Mouse (Mus musculus) C2C12 (cell line): ENCODE results near the gene Pard3b. TPM values are rescaled to one million over a fixed set of nuclear protein-coding genes. Genes with fewer than 3 reads are reported as not detected.

Experiments
- H3K27me3 ChIP-seq: one replicate; pipeline ENCODE4 v1.6.1; 2011; ENCODE audit not compliant: control insufficient read depth, insufficient read depth, insufficient read length
- H3K36me3 ChIP-seq: one replicate; pipeline ENCODE4 v1.6.1; 2011; ENCODE audit not compliant: control insufficient read depth, insufficient read depth
- H3K4me3 ChIP-seq: one replicate; pipeline ENCODE4 v1.5.1; 2011; ENCODE audit warnings: mild to moderate bottlenecking, control low read depth; ENCODE audit not compliant: poor library complexity, insufficient read depth, severe bottlenecking
- H3K79me2 ChIP-seq: one replicate; pipeline ENCODE4 v1.6.1; 2011; ENCODE audit not compliant: control insufficient read depth, insufficient read depth
- H3K79me3 ChIP-seq: one replicate; pipeline ENCODE4 v1.6.1; 2011; ENCODE audit warnings: low read depth, control low read depth
- H3ac ChIP-seq: one replicate; pipeline ENCODE3; 2011; ENCODE audit warnings: low read depth; ENCODE audit not compliant: control insufficient read depth, insufficient read length
- CEBPB ChIP-seq: IDR thresholded peaks from one replicate; pipeline ENCODE4 v1.6.1; 2011; ENCODE audit warnings: low read depth, mild to moderate bottlenecking, control low read depth, moderate library complexity
- CTCF ChIP-seq: IDR thresholded peaks from one replicate; pipeline ENCODE4 v1.5.1; 2011; ENCODE audit not compliant: control insufficient read depth, insufficient read depth, insufficient read length
- FOSL1 ChIP-seq: IDR thresholded peaks from one replicate; pipeline ENCODE4 v1.8.0; 2011; ENCODE audit warnings: mild to moderate bottlenecking, low read length; ENCODE audit not compliant: poor library complexity, insufficient read depth, severe bottlenecking
- MAX ChIP-seq: IDR thresholded peaks from one replicate; pipeline ENCODE4 v1.6.1; 2011; ENCODE audit warnings: mild to moderate bottlenecking, control low read depth
- MYOD1 ChIP-seq: IDR thresholded peaks from one replicate; pipeline ENCODE4 v1.6.1; 2011; ENCODE audit warnings: low read depth; ENCODE audit not compliant: control insufficient read depth, insufficient read length
- MYOG ChIP-seq: IDR thresholded peaks from one replicate; pipeline ENCODE4 v1.6.1; 2011; ENCODE audit not compliant: control insufficient read depth, insufficient read length; ENCODE audit errors: extremely low read depth
- USF1 ChIP-seq: IDR thresholded peaks from one replicate; pipeline ENCODE4 v1.6.1; 2011; ENCODE audit warnings: low read depth, mild to moderate bottlenecking, control low read depth, moderate library complexity
- polyA plus RNA-seq: library from polyadenylated mRNA; unstranded; fragments of >200 nt; fragmentation: generic; extraction: Trizol; gene quantifications from one replicate; pipeline ENCODE4 v1.2.1, GENCODE M21; 2012; ENCODE audit warnings: missing spikeins

The Pard3b gene
- polyA plus RNA-seq, 1 experiment: 0.20 TPM

DNA sequence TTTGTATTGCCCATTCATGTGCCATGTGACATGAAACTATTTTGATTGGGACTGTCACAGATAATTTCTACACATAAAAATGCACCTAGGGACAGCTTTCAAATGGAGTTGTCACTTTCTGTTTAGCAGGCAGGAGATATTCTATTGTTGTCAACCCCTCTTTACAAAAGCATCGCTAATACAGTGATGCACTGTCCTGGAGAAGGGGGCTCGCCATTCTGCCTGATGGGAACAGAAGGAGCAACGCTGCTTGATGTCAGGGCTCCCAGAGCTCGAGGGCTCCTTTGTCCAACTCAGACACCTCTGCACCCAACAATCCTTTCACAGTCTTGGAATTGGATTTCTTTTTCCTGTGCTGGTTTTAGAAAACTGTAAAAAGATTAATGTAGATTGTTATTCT is 871.9 kb downstream of the Pard3b start:
- Histone ChIP-seq H3K4me3 (no peak overlapping the region), H3K36me3 (no peaks in the 10 kb centered on the region), H3ac (no peak overlapping the region), H3K79me2 (no peaks in the 10 kb centered on the region), H3K79me3 (no peaks in the 10 kb centered on the region), H3K27me3 (no peaks in the 10 kb centered on the region)
- TF ChIP-seq MYOD1 (no peak), MYOG (no peak), CTCF (no peak), MAX (no peak), USF1 (no peak), CEBPB (no peak), FOSL1 (no peak)

- no peaks in the 10 kb centered on the region for H3K79me3 ChIP-seq
- H3K79me2 ChIP-seq: no peaks in the 10 kb centered on the region
- no peaks in the 10 kb centered on the region for H3K27me3 ChIP-seq
- no peaks in the 10 kb centered on the region for H3K36me3 ChIP-seq
- H3K4me3 ChIP-seq: no peak overlapping the region
- TF ChIP-seq MYOD1: no peak
- no peak for TF ChIP-seq CTCF
- TF ChIP-seq CEBPB: no peak
- TF ChIP-seq FOSL1: no peak
- TF ChIP-seq MAX: no peak
- TF ChIP-seq USF1: no peak
- TF ChIP-seq MYOG: no peak
- H3ac ChIP-seq: no peak overlapping the region
Observed at GRCm38 (mm10) chr1:62511681-62512080, 873.1 kb downstream of the Pard3b start.

DNA sequence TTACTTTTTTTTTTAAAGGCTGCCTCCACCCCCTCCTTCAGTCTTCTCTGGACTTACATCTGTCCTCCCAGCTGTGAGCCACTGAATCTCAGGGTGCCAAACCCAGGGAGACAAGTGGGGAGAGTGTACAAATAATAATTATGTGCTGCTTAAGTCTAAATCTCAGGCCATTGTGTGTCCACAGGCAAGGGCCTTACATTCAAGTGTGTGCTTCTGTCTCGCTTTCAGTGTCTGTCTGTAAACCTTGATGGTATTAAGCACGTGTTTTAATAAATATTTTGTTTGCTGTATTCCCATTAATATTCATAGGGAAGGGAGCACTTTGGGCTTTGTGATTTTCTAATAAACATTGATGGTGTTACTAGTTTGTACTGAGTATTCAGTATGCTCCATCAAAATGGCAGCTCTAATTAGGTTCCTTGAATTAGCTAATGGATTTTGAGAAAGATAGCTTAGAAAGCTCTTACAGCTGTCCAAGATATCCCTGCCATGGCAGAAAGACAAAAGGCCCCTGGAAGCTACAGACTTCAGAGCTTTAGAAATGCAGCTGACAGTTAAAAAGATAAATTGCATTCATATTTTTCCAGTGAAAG is 880.1 kb downstream of the Pard3b start:
- Histone ChIP-seq H3K79me3 (no peaks in the 10 kb centered on the region), H3K79me2 (no peaks in the 10 kb centered on the region), H3K27me3 (no peaks in the 10 kb centered on the region), H3K4me3 (no peak overlapping the region), H3K36me3 (no peaks in the 10 kb centered on the region), H3ac (no peak overlapping the region)
- TF ChIP-seq USF1 (no peak), CTCF (no peak), FOSL1 (no peak), MYOD1 (no peak), CEBPB (no peak), MAX (no peak), MYOG (no peak)

DNA sequence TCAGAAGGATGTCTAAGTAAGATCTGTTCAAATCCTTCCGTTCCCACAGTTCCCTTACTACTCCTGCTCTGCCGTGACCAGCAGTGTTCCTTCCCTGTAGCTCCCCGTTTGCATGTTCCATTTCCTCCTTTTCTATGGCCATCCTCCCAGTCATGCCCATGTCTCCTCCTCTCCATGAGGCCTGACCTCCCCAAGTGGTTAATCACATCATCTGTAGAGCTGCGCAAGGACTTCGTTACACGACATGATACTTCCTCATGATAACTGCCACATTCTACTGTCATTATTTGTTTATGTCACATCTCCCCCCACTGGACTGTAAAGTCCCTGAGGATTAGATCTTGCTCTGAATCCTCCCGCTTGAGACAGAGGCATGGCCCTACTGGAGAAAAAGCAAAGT is 882.7 kb downstream of the Pard3b start:
- Histone ChIP-seq H3K36me3 (no peaks in the 10 kb centered on the region), H3K79me3 (no peaks in the 10 kb centered on the region)
- no peak for TF ChIP-seq MAX
- TF ChIP-seq MYOD1: no peak
- TF ChIP-seq CTCF: no peak
- TF ChIP-seq FOSL1: no peak
- TF ChIP-seq USF1: no peak
- TF ChIP-seq CEBPB: no peak
- no peak for TF ChIP-seq MYOG

DNA sequence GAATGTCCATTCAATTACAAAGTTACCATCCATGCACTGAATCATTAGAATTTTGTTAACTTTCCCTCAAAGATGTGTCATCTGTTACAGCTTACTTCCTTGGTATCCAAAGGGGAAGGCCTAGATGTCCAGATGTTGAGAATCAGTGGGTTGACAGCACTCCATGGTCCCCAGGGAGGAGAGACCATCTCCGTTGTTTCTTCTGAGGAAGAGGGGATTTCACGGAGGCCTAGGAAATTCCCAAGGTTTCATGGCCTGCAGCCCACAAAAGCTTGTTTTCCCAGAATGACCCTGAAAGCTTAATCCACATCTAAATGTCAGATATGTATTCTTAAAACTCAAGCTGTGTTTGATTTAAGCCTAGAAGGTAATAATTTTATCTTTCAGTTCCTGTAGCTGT is 884.1 kb downstream of the Pard3b start:
- H3K79me2 ChIP-seq: no peaks in the 10 kb centered on the region
- no peaks in the 10 kb centered on the region for H3K27me3 ChIP-seq
- no peaks in the 10 kb centered on the region for H3K36me3 ChIP-seq
- H3K4me3 ChIP-seq: no peak overlapping the region
- no peak for TF ChIP-seq FOSL1
- no peak for TF ChIP-seq MYOD1
- no peak for TF ChIP-seq USF1
- no peak for TF ChIP-seq MYOG
- no peak for TF ChIP-seq MAX
- no peaks in the 10 kb centered on the region for H3K79me3 ChIP-seq
- no peak overlapping the region for H3ac ChIP-seq

More for the DNA sequence above, 882.7 kb downstream of the Pard3b start:
- H3K27me3 ChIP-seq: no peaks in the 10 kb centered on the region
- H3ac ChIP-seq: no peak overlapping the region
- H3K79me2 ChIP-seq: no peaks in the 10 kb centered on the region
- no peak overlapping the region for H3K4me3 ChIP-seq

DNA sequence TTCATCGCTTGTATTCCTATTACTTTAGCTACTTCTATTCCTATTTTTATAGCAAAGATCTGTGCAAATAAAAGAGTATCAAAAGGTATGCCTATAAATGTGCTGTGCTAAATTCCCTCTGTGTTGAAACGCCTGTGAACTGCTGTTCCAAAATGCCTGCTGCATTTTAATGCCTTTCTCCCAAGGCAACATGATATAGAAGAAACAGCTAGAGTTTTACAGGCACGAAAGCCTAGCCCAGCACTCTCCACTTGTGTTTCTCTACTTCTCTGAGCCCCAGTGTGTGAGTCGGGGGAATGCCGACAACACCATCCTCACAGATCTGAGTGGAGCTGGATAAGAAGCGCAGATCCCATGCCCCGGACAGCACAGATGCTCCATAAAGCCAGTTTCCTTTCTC is 889.2 kb downstream of the Pard3b start:
- Histone ChIP-seq H3K4me3 (no peak overlapping the region), H3K79me2 (no peaks in the 10 kb centered on the region), H3ac (no peak overlapping the region), H3K36me3 (no peaks in the 10 kb centered on the region), H3K79me3 (no peaks in the 10 kb centered on the region), H3K27me3 (no peaks in the 10 kb centered on the region)
- TF ChIP-seq MAX: no peak
- TF ChIP-seq MYOD1: no peak
- TF ChIP-seq CTCF: no peak
- no peak for TF ChIP-seq CEBPB
- TF ChIP-seq MYOG: no peak
- no peak for TF ChIP-seq USF1
- no peak for TF ChIP-seq FOSL1
